Mouse (Mus musculus): Measurements from ENCODE around the gene Fat4. TPM values are rescaled to one million over a fixed set of nuclear protein-coding genes. Genes with fewer than 3 reads are reported as not detected.

Fat4 gene
- total RNA-seq (2014; rRNA removed) (66.0 and 75.0 TPM in 2 replicates), polyA plus RNA-seq (2015; fragmentation: Nextera tagmentation; extraction: Ambion mirVana) (4.1 and 4.2 TPM in 2 replicates)

GRCm38 (mm10) chr3:38886890-38887355 is at the start of gene Fat4:
Gene Fat4 (plus strand): TSS chr3:38886940.
- DNase-seq (ENCODE audit: low spot score) (peak; percentile 45), ATAC-seq (no peak)
- H3K4me3 ChIP-seq (ENCODE audit: low read length) = peak within 1 kb of the TSS; percentile 88
- peak within 1 kb of the TSS; percentile 87 for H3K27ac ChIP-seq
- no peaks in the 10 kb centered on the region for H3K9me3 ChIP-seq (ENCODE audit: low read length)
- under 1% methylated on average over 29 of the region's 29 CpGs for WGBS
- 0 out of 2 replicates have a peak, but pooled peaks cover 5% of the 10 kb centered on the region for H3K4me1 ChIP-seq (ENCODE audit: insufficient read depth, low read length)
- peak within 1 kb of the TSS; percentile 93 for H3K4me2 ChIP-seq (ENCODE audit: low read depth, low read length)
- H3K36me3 ChIP-seq (ENCODE audit: insufficient read depth, low read length) = no peaks in the 10 kb centered on the region; the same call in 1 of the 2 replicates
- H3K9ac ChIP-seq (replicated peaks; ENCODE audit: low read length) = peak within 1 kb of the TSS; percentile 70
- H3K27me3 ChIP-seq (ENCODE audit: insufficient read depth, low read length) = no peaks in the 10 kb centered on the region
- TF ChIP-seq CTCF (IDR thresholded peaks at IDR 0.05; ENCODE audit: low read depth) = no peak

- Histone ChIP-seq H3K9ac (replicated peaks; ENCODE audit: low read length) (no peak overlapping the region), H3K27ac (no peak overlapping the region), H3K4me1 (ENCODE audit: insufficient read depth, low read length) (no peaks in the 10 kb centered on the region), H3K27me3 (ENCODE audit: insufficient read depth, low read length) (no peaks in the 10 kb centered on the region), H3K4me2 (ENCODE audit: low read depth, low read length) (no peak overlapping the region), H3K9me3 (ENCODE audit: low read length) (no peaks in the 10 kb centered on the region; the same call in 1 of the 2 replicates), H3K4me3 (ENCODE audit: low read length) (no peak overlapping the region), H3K36me3 (ENCODE audit: insufficient read depth, low read length) (no peaks in the 10 kb centered on the region)
- DNase-seq (ENCODE audit: low spot score) (no peak), ATAC-seq (no peak)
- 81% methylated on average over 2 of the region's 2 CpGs for WGBS
- no peak for TF ChIP-seq CTCF (IDR thresholded peaks at IDR 0.05; ENCODE audit: low read depth)
These were observed 47.3 kb upstream of the Fat4 start for GRCm38 (mm10) chr3:38839438-38839837.

- no peaks in the 10 kb centered on the region for H3K27me3 ChIP-seq (ENCODE audit: insufficient read depth, low read length)
- no peak for DNase-seq (ENCODE audit: low spot score)
- no peak overlapping the region for H3K27ac ChIP-seq
- no peaks in the 10 kb centered on the region; the same call in 1 of the 2 replicates for H3K9me3 ChIP-seq (ENCODE audit: low read length)
- no peaks in the 10 kb centered on the region for H3K4me1 ChIP-seq (ENCODE audit: insufficient read depth, low read length)
- no peak overlapping the region for H3K9ac ChIP-seq (replicated peaks; ENCODE audit: low read length)
- no peaks in the 10 kb centered on the region for H3K36me3 ChIP-seq (ENCODE audit: insufficient read depth, low read length)
- ATAC-seq = peak; percentile 40; the same call in 1 of the 2 replicates
- no peak overlapping the region for H3K4me2 ChIP-seq (ENCODE audit: low read depth, low read length)
- H3K4me3 ChIP-seq (ENCODE audit: low read length) = no peak overlapping the region
- TF ChIP-seq CTCF (IDR thresholded peaks at IDR 0.05; ENCODE audit: low read depth) = no peak
- WGBS = 47% methylated on average over 7 of the region's 7 CpGs
These were observed 43.7 kb upstream of the Fat4 start for GRCm38 (mm10) chr3:38843000-38843538.

GRCm38 (mm10) chr3:38846602-38847382 is 39.9 kb upstream of the Fat4 start:
- Histone ChIP-seq H3K9ac (replicated peaks; ENCODE audit: low read length) (no peak overlapping the region), H3K4me2 (ENCODE audit: low read depth, low read length) (no peak overlapping the region), H3K27ac (no peak overlapping the region), H3K9me3 (ENCODE audit: low read length) (no peaks in the 10 kb centered on the region; the same call in 1 of the 2 replicates), H3K4me1 (ENCODE audit: insufficient read depth, low read length) (no peaks in the 10 kb centered on the region), H3K36me3 (ENCODE audit: insufficient read depth, low read length) (no peaks in the 10 kb centered on the region), H3K27me3 (ENCODE audit: insufficient read depth, low read length) (no peaks in the 10 kb centered on the region), H3K4me3 (ENCODE audit: low read length) (no peak overlapping the region)
- WGBS = 39% methylated on average over 11 of the region's 11 CpGs
- ATAC-seq = no peak
- DNase-seq (ENCODE audit: low spot score) = no peak
- TF ChIP-seq CTCF (IDR thresholded peaks at IDR 0.05; ENCODE audit: low read depth) = peak; percentile 36

- H3K27ac ChIP-seq = no peak overlapping the region
- H3K9ac ChIP-seq (replicated peaks; ENCODE audit: low read length) = no peak overlapping the region
- ATAC-seq (no peak), DNase-seq (ENCODE audit: low spot score) (no peak)
- H3K27me3 ChIP-seq (ENCODE audit: insufficient read depth, low read length) = no peaks in the 10 kb centered on the region
- H3K4me2 ChIP-seq (ENCODE audit: low read depth, low read length) = no peak overlapping the region
- no peaks in the 10 kb centered on the region for H3K9me3 ChIP-seq (ENCODE audit: low read length)
- 61% methylated on average over 3 of the region's 3 CpGs for WGBS
- no peak for TF ChIP-seq CTCF (IDR thresholded peaks at IDR 0.05; ENCODE audit: low read depth)
- H3K4me3 ChIP-seq (ENCODE audit: low read length) = no peak overlapping the region
- H3K36me3 ChIP-seq (ENCODE audit: insufficient read depth, low read length) = no peaks in the 10 kb centered on the region
- H3K4me1 ChIP-seq (ENCODE audit: insufficient read depth, low read length) = no peaks in the 10 kb centered on the region
These were observed 37.7 kb upstream of the Fat4 start for GRCm38 (mm10) chr3:38849077-38849476.

GRCm38 (mm10) chr3:38849536-38849935 is 37.2 kb upstream of the Fat4 start:
- Histone ChIP-seq H3K9ac (replicated peaks; ENCODE audit: low read length) (no peak overlapping the region), H3K9me3 (ENCODE audit: low read length) (no peaks in the 10 kb centered on the region), H3K4me3 (ENCODE audit: low read length) (no peak overlapping the region), H3K4me2 (ENCODE audit: low read depth, low read length) (no peak overlapping the region), H3K27ac (no peak overlapping the region), H3K4me1 (ENCODE audit: insufficient read depth, low read length) (no peaks in the 10 kb centered on the region), H3K27me3 (ENCODE audit: insufficient read depth, low read length) (no peaks in the 10 kb centered on the region), H3K36me3 (ENCODE audit: insufficient read depth, low read length) (no peaks in the 10 kb centered on the region)
- 31% methylated on average over 6 of the region's 6 CpGs for WGBS
- 0 out of 2 replicates have a peak, but pooled peaks have one; percentile 51 for ATAC-seq
- peak; percentile 83 for TF ChIP-seq CTCF (IDR thresholded peaks at IDR 0.05; ENCODE audit: low read depth)
- peak; percentile 89 for DNase-seq (ENCODE audit: low spot score)

Data from hindbrain, postnatal 0 days (tissue).